Mouse (Mus musculus): Measurements from ENCODE around the gene Dscam.
A peak's percentile ranks its signal among the peaks of the same experiment; 100 is the strongest.

Dscam gene

GRCm38 (mm10) chr16:97105266-97105665, 65.3 kb downstream of the Dscam start:
- DNase-seq (ENCODE audit: low spot score) = no peak

- DNase-seq (ENCODE audit: low spot score) = no peak
Observed at GRCm38 (mm10) chr16:97103046-97103445, 67.5 kb downstream of the Dscam start.

- DNase-seq (ENCODE audit: low spot score) = no peak
Observed at GRCm38 (mm10) chr16:97100091-97100490, 70.5 kb downstream of the Dscam start.

- peak; percentile 7 for DNase-seq (ENCODE audit: low spot score)
Observed at GRCm38 (mm10) chr16:97098508-97098907, 72.0 kb downstream of the Dscam start.

GRCm38 (mm10) chr16:97096709-97097108, 73.8 kb downstream of the Dscam start:
- no peak for DNase-seq (ENCODE audit: low spot score)

- DNase-seq (ENCODE audit: low spot score) = no peak
Observed at GRCm38 (mm10) chr16:97095496-97095895, 75.1 kb downstream of the Dscam start.

GRCm38 (mm10) chr16:97089339-97089738, 81.2 kb downstream of the Dscam start:
- peak; percentile 35 for DNase-seq (ENCODE audit: low spot score)

- DNase-seq (ENCODE audit: low spot score) = no peak
Observed at GRCm38 (mm10) chr16:97083694-97084093, 86.9 kb downstream of the Dscam start.

- DNase-seq (ENCODE audit: low spot score) = no peak
Observed at GRCm38 (mm10) chr16:97075920-97076572, 94.5 kb downstream of the Dscam start.

GRCm38 (mm10) chr16:97075137-97075902, 95.2 kb downstream of the Dscam start:
- no peak for DNase-seq (ENCODE audit: low spot score)

- DNase-seq (ENCODE audit: low spot score) = no peak
Observed at GRCm38 (mm10) chr16:97073847-97074246, 96.7 kb downstream of the Dscam start.

GRCm38 (mm10) chr16:97072624-97073023, 97.9 kb downstream of the Dscam start:
- no peak for DNase-seq (ENCODE audit: low spot score)

GRCm38 (mm10) chr16:97066856-97067255, 103.7 kb downstream of the Dscam start:
- no peak for DNase-seq (ENCODE audit: low spot score)

GRCm38 (mm10) chr16:97062207-97062606, 108.3 kb downstream of the Dscam start:
- no peak for DNase-seq (ENCODE audit: low spot score)

- no peak for DNase-seq (ENCODE audit: low spot score)
Observed at GRCm38 (mm10) chr16:97061390-97061789, 109.2 kb downstream of the Dscam start.

- DNase-seq (ENCODE audit: low spot score) = no peak
Observed at GRCm38 (mm10) chr16:97060736-97061135, 109.8 kb downstream of the Dscam start.

GRCm38 (mm10) chr16:97060276-97060675, 110.3 kb downstream of the Dscam start:
- no peak for DNase-seq (ENCODE audit: low spot score)

- no peak for DNase-seq (ENCODE audit: low spot score)
Observed at GRCm38 (mm10) chr16:97035271-97035670, 135.3 kb downstream of the Dscam start.

GRCm38 (mm10) chr16:97033540-97034058, 137.0 kb downstream of the Dscam start:
- no peak for DNase-seq (ENCODE audit: low spot score)

GRCm38 (mm10) chr16:97027701-97028100, 142.9 kb downstream of the Dscam start:
- no peak for DNase-seq (ENCODE audit: low spot score)

GRCm38 (mm10) chr16:97026803-97027202, 143.7 kb downstream of the Dscam start:
- no peak for DNase-seq (ENCODE audit: low spot score)

GRCm38 (mm10) chr16:97024406-97024805, 146.1 kb downstream of the Dscam start:
- no peak for DNase-seq (ENCODE audit: low spot score)

GRCm38 (mm10) chr16:97021496-97021895, 149.1 kb downstream of the Dscam start:
- no peak for DNase-seq (ENCODE audit: low spot score)
